In the genomic region with DNA sequence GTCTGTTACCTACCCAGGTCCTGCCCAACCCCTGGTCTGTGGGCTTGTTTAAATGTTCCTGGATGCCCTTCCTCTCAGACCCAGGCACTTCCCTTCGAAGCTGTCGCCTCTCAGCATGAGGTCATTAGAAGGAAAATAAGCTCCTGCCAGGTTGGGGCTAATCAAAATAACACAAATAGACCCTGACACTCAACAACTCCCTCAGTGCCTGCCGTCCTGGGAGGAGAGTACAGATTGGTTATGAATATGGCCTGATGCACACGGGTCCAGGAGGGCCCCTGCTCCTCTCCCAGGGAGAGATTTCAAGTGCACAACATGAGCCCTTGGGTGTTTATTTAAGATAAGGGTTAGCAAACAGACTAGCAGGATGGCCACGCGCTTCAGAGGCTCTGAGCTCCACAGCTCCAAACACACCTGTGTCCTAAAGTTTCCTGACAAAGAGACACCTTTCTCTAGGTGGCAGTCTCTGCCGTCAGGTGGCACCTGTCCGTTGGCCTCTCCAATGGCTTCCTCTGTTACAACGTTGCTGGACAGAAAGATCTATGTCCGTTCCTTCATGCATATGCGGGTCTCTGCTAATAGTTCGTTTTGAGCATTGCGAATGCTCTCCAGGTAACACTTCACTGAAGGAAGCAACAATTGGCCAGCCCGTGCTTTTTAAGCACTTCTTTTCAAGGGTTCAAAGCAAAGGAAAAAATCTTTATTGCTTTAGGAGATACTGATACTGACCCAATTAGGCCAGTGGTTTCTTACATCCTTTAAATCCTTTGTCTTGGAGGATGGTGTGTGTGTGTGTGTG, we compare ENCODE assay signal across 10 mouse cellular contexts. TPM values are rescaled to one million over a fixed set of nuclear protein-coding genes. Genes with fewer than 3 reads are reported as not detected.
A peak's percentile ranks its signal among the peaks of the same experiment; 100 is the strongest.
DNase-seq lines count a peak whose midpoint lies in the region; ATAC-seq and TF ChIP-seq lines count a peak whose summit lies in the region.
"Had no signal": no experiment of that assay in that cellular context is flagged by ENCODE, and none has a peak within 500 bp of the region (broad histone marks: within the 10 kb centered on the region; RNA-seq: fewer than 3 reads in every experiment).

No protein-coding gene starts in this region.

- peaks cover 58% of the 10 kb centered on the region for H3K27me3 ChIP-seq in lung, postnatal 0 days (replicated peaks; ENCODE audit: insufficient read depth, low read length)
- H3K27me3 ChIP-seq in limb, embryonic 11.5 days (ENCODE audit: control insufficient read depth, insufficient read depth, low read length) = peaks cover 33% of the 10 kb centered on the region
- H3K27me3 ChIP-seq in stomach, embryonic 15.5 days (replicated peaks) = peaks cover 73% of the 10 kb centered on the region

- H3K4me3 ChIP-seq in lung, postnatal 0 days (ENCODE audit: low read depth, low read length) = no peak overlapping the region
- no peak overlapping the region for H3K4me3 ChIP-seq in limb, embryonic 11.5 days (ENCODE audit: low read depth, low read length)
- H3K4me3 ChIP-seq in stomach, embryonic 15.5 days (replicated peaks) = no peak overlapping the region
- H3K4me3 ChIP-seq: limb, embryonic 13.5 days had no signal

- H3K36me3 ChIP-seq in lung, postnatal 0 days (ENCODE audit: insufficient read depth, low read length) = no peaks in the 10 kb centered on the region
- no peaks in the 10 kb centered on the region for H3K36me3 ChIP-seq in limb, embryonic 11.5 days (ENCODE audit: control insufficient read depth, insufficient read depth, low read length)
- H3K36me3 ChIP-seq in stomach, embryonic 15.5 days = no peaks in the 10 kb centered on the region
- H3K36me3 ChIP-seq: limb, embryonic 13.5 days had no signal

- peak; percentile 18 to 29 for DNase-seq in cerebellum, postnatal 10 days
- DNase-seq in cerebellum, adult 9-11 months = no peak
- DNase-seq in lung, postnatal 0 days (ENCODE audit: low spot score) = peak; percentile 25
- DNase-seq in lung, postnatal 25 days (ENCODE audit: low spot score) = no peak
- peak; percentile 58 for DNase-seq in limb, embryonic 11.5 days (ENCODE audit: low spot score)
- no peak for DNase-seq in right cerebral cortex, adult 18-20 months
- no peak for DNase-seq in right cerebral cortex, postnatal 36 days (ENCODE audit: low spot score in 2 of 2)
- DNase-seq: cerebellum, adult 8-10 months had no signal

- H3K4me1 ChIP-seq in lung, postnatal 0 days (ENCODE audit: insufficient read depth, low read depth, low read length) = no peaks in the 10 kb centered on the region
- H3K4me1 ChIP-seq in limb, embryonic 11.5 days (ENCODE audit: control insufficient read depth, insufficient read depth, low read length) = peaks cover 10% of the 10 kb centered on the region
- no peaks in the 10 kb centered on the region for H3K4me1 ChIP-seq in stomach, embryonic 15.5 days
- H3K4me1 ChIP-seq: limb, embryonic 13.5 days had no signal

- no peak overlapping the region for H3K9ac ChIP-seq in lung, postnatal 0 days (replicated peaks; ENCODE audit: low read depth)
- no peak overlapping the region for H3K9ac ChIP-seq in limb, embryonic 11.5 days (ENCODE audit: low read length)
- no peak overlapping the region for H3K9ac ChIP-seq in stomach, embryonic 15.5 days
- H3K9ac ChIP-seq: limb, embryonic 13.5 days had no signal

- peak; percentile 19; the same call in 1 of the 2 replicates for ATAC-seq in lung, postnatal 0 days
- peak; percentile 60 for ATAC-seq in limb, embryonic 11.5 days (ENCODE audit: insufficient number of reproducible peaks, low FRiP score, low TSS enrichment, low read depth)
- peak; percentile 56; the same call in 1 of the 2 replicates for ATAC-seq in stomach, embryonic 15.5 days (ENCODE audit: insufficient read depth, low FRiP score, low read depth)

- H3K27ac ChIP-seq in lung, postnatal 0 days (ENCODE audit: low read length) = no peak overlapping the region
- no peak overlapping the region for H3K27ac ChIP-seq in limb, embryonic 11.5 days (replicated peaks; ENCODE audit: low read depth, low read length)
- H3K27ac ChIP-seq in stomach, embryonic 15.5 days = no peak overlapping the region
- H3K27ac ChIP-seq: limb, embryonic 13.5 days had no signal

- no peaks in the 10 kb centered on the region for H3K9me3 ChIP-seq in lung, postnatal 0 days (ENCODE audit: low read length)
- H3K9me3 ChIP-seq in limb, embryonic 11.5 days (ENCODE audit: control insufficient read depth, low read length) = no peaks in the 10 kb centered on the region
- no peaks in the 10 kb centered on the region for H3K9me3 ChIP-seq in stomach, embryonic 15.5 days
- H3K9me3 ChIP-seq: limb, embryonic 13.5 days had no signal

- TF ChIP-seq EP300 in lung, postnatal 0 days (IDR thresholded peaks at IDR 0.05) = no peak

- 2% methylated on average over 14 of the region's 14 CpGs for WGBS in lung, postnatal 0 days
- under 1% methylated on average over 14 of the region's 14 CpGs for WGBS in limb, embryonic 11.5 days
- 2% methylated on average over 14 of the region's 14 CpGs for WGBS in stomach, embryonic 15.5 days

- TF ChIP-seq CTCF in lung, postnatal 0 days (IDR thresholded peaks at IDR 0.05) = peak; percentile 50

- H3K4me2 ChIP-seq in lung, postnatal 0 days (replicated peaks; ENCODE audit: low read depth, low read length) = no peak overlapping the region
- H3K4me2 ChIP-seq in limb, embryonic 11.5 days (ENCODE audit: low read depth, severe bottlenecking) = no peak overlapping the region
- H3K4me2 ChIP-seq in stomach, embryonic 15.5 days = no peak overlapping the region
- H3K4me2 ChIP-seq: limb, embryonic 13.5 days had no signal

RNA-seq across cellular contexts. Expression of a gene that starts 56.2 kb away (rescaled TPM):
- polyA plus RNA-seq in lung, postnatal 0 days (2015; fragmentation: Nextera tagmentation; extraction: Ambion mirVana) = not detected in 2 replicates
- 5.0 and 5.6 TPM in 2 replicates for polyA plus RNA-seq in limb, embryonic 11.5 days (2014; fragmentation: Nextera tagmentation; extraction: Ambion mirVana)
- 0.04 and 0.05 TPM in 2 replicates for polyA plus RNA-seq in stomach, embryonic 15.5 days (2015; fragmentation: Nextera tagmentation; extraction: Ambion mirVana)

Comparison
In these comparisons a context has a peak if more than half of its experiments do, and no peak if none do; other contexts are left out.
1. DNase-seq: peak in cerebellum, postnatal 10 days (2 of 2), lung, postnatal 0 days (single experiment) and limb, embryonic 11.5 days (single experiment); none in cerebellum, adult 9-11 months (single experiment), lung, postnatal 25 days (single experiment), right cerebral cortex, adult 18-20 months (single experiment) and right cerebral cortex, postnatal 36 days (0 of 2).
2. Peak in every context shown above with its lines, with median percentiles within 50 percentile points of each other: ATAC-seq.